Mouse (Mus musculus): Measurements from ENCODE around the gene Dscam. TPM values are rescaled to one million over a fixed set of nuclear protein-coding genes. Genes with fewer than 3 reads are reported as not detected.

Dscam gene
- polyA plus RNA-seq, 1 experiment from 2014 or later, result 11.1 TPM

- no peaks in the 10 kb centered on the region for H3K36me3 ChIP-seq
- no peak overlapping the region for H3K4me2 ChIP-seq (replicated peaks)
- H3K27me3 ChIP-seq, result no peaks in the 10 kb centered on the region
- ATAC-seq, result peak; percentile 91
- no peaks in the 10 kb centered on the region for H3K9me3 ChIP-seq
- H3K9ac ChIP-seq (replicated peaks), result no peak overlapping the region
- peaks cover 14% of the 10 kb centered on the region for H3K4me1 ChIP-seq (replicated peaks)
- H3K27ac ChIP-seq, result peak overlapping the region; percentile 2; the same call in 1 of the 2 replicates
- 12% methylated on average over 5 of the region's 5 CpGs for WGBS
- no peak overlapping the region for H3K4me3 ChIP-seq (replicated peaks)
Measured at GRCm38 (mm10) chr16:96779021-96779420, 391.5 kb downstream of the Dscam start.

GRCm38 (mm10) chr16:96774245-96774644 is 396.3 kb downstream of the Dscam start:
- H3K27me3 ChIP-seq, result no peaks in the 10 kb centered on the region
- H3K27ac ChIP-seq, result no peak overlapping the region
- no peaks in the 10 kb centered on the region for H3K9me3 ChIP-seq
- no peak for ATAC-seq
- H3K4me3 ChIP-seq (replicated peaks), result no peak overlapping the region
- peaks cover 6% of the 10 kb centered on the region; the same call in 1 of the 2 replicates for H3K36me3 ChIP-seq
- H3K9ac ChIP-seq (replicated peaks), result no peak overlapping the region
- 98% methylated on average over 1 of the region's 1 CpGs for WGBS
- H3K4me1 ChIP-seq (replicated peaks), result peaks cover 5% of the 10 kb centered on the region
- no peak overlapping the region for H3K4me2 ChIP-seq (replicated peaks)

- no peak for ATAC-seq
- 53% methylated on average over 3 of the region's 3 CpGs for WGBS
- H3K27me3 ChIP-seq, result no peaks in the 10 kb centered on the region
Measured at GRCm38 (mm10) chr16:96767985-96768384, 402.6 kb downstream of the Dscam start.

GRCm38 (mm10) chr16:96767508-96767907 is 403.0 kb downstream of the Dscam start:
- ATAC-seq, result no peak
- 20% methylated on average over 4 of the region's 4 CpGs for WGBS
- H3K9ac ChIP-seq (replicated peaks), result no peak overlapping the region
- no peaks in the 10 kb centered on the region for H3K27me3 ChIP-seq
- H3K4me2 ChIP-seq (replicated peaks), result no peak overlapping the region
- H3K4me1 ChIP-seq (replicated peaks), result peaks cover 13% of the 10 kb centered on the region
- H3K4me3 ChIP-seq (replicated peaks), result no peak overlapping the region
- H3K36me3 ChIP-seq, result peaks cover 6% of the 10 kb centered on the region; the same call in 1 of the 2 replicates
- no peaks in the 10 kb centered on the region for H3K9me3 ChIP-seq
- H3K27ac ChIP-seq, result peak overlapping the region; percentile 82

More at GRCm38 (mm10) chr16:96767985-96768384, 402.6 kb downstream of the Dscam start:
- Histone ChIP-seq H3K4me1 (replicated peaks) (peaks cover 13% of the 10 kb centered on the region), H3K4me2 (replicated peaks) (no peak overlapping the region), H3K9ac (replicated peaks) (peak overlapping the region; percentile 29; the same call in 1 of the 2 replicates), H3K9me3 (no peaks in the 10 kb centered on the region), H3K36me3 (peaks cover 6% of the 10 kb centered on the region; the same call in 1 of the 2 replicates), H3K27ac (peak overlapping the region; percentile 82), H3K4me3 (replicated peaks) (no peak overlapping the region)

GRCm38 (mm10) chr16:96761225-96761624 is 409.3 kb downstream of the Dscam start:
- H3K4me3 ChIP-seq (replicated peaks), result no peak overlapping the region
- no peak overlapping the region for H3K9ac ChIP-seq (replicated peaks)
- no peaks in the 10 kb centered on the region for H3K27me3 ChIP-seq
- H3K4me1 ChIP-seq (replicated peaks), result peaks cover 53% of the 10 kb centered on the region
- H3K36me3 ChIP-seq, result no peaks in the 10 kb centered on the region
- peak; percentile 53 for ATAC-seq
- 21% methylated on average over 12 of the region's 12 CpGs for WGBS
- H3K9me3 ChIP-seq, result no peaks in the 10 kb centered on the region
- H3K4me2 ChIP-seq (replicated peaks), result no peak overlapping the region
- peak overlapping the region; percentile 81 for H3K27ac ChIP-seq

GRCm38 (mm10) chr16:96759081-96759603 is 411.4 kb downstream of the Dscam start:
- Histone ChIP-seq H3K27ac (peak overlapping the region; percentile 67; the same call in 1 of the 2 replicates), H3K4me1 (replicated peaks) (peaks cover 73% of the 10 kb centered on the region)

GRCm38 (mm10) chr16:96758381-96758780 is 412.2 kb downstream of the Dscam start:
- no peak overlapping the region for H3K4me2 ChIP-seq (replicated peaks)
- no peaks in the 10 kb centered on the region for H3K36me3 ChIP-seq
- H3K4me3 ChIP-seq (replicated peaks), result no peak overlapping the region
- H3K9me3 ChIP-seq, result no peaks in the 10 kb centered on the region
- ATAC-seq, result no peak
- H3K9ac ChIP-seq (replicated peaks), result 0 out of 2 replicates have a peak overlapping the region, but pooled peaks have one; percentile 41
- peak overlapping the region; percentile 67 for H3K27ac ChIP-seq
- WGBS, result 61% methylated on average over 3 of the region's 3 CpGs
- peaks cover 81% of the 10 kb centered on the region for H3K4me1 ChIP-seq (replicated peaks)
- H3K27me3 ChIP-seq, result no peaks in the 10 kb centered on the region

More at GRCm38 (mm10) chr16:96759081-96759603, 411.4 kb downstream of the Dscam start:
- Histone ChIP-seq H3K36me3 (no peaks in the 10 kb centered on the region), H3K4me3 (replicated peaks) (no peak overlapping the region), H3K27me3 (no peaks in the 10 kb centered on the region), H3K9me3 (no peaks in the 10 kb centered on the region), H3K9ac (replicated peaks) (0 out of 2 replicates have a peak overlapping the region, but pooled peaks have one; percentile 41), H3K4me2 (replicated peaks) (no peak overlapping the region)
- WGBS, result 58% methylated on average over 5 of the region's 5 CpGs
- ATAC-seq, result no peak

- Histone ChIP-seq H3K4me1 (replicated peaks) (peaks cover 84% of the 10 kb centered on the region), H3K4me3 (replicated peaks) (no peak overlapping the region), H3K4me2 (replicated peaks) (peak overlapping the region; percentile 30), H3K9me3 (no peaks in the 10 kb centered on the region), H3K36me3 (no peaks in the 10 kb centered on the region), H3K9ac (replicated peaks) (peak overlapping the region; percentile 30; the same call in 1 of the 2 replicates), H3K27me3 (no peaks in the 10 kb centered on the region), H3K27ac (peak overlapping the region; percentile 84)
- WGBS, result 3% methylated on average over 9 of the region's 9 CpGs
- peak; percentile 10 for ATAC-seq
Measured at GRCm38 (mm10) chr16:96757588-96758313, 412.8 kb downstream of the Dscam start.

GRCm38 (mm10) chr16:96756994-96757393 is 413.6 kb downstream of the Dscam start:
- H3K27me3 ChIP-seq, result no peaks in the 10 kb centered on the region
- peak overlapping the region; percentile 84 for H3K27ac ChIP-seq
- no peak overlapping the region for H3K4me3 ChIP-seq (replicated peaks)
- WGBS, result 4% methylated on average over 7 of the region's 7 CpGs
- H3K4me1 ChIP-seq (replicated peaks), result peaks cover 81% of the 10 kb centered on the region
- H3K4me2 ChIP-seq (replicated peaks), result peak overlapping the region; percentile 30; the same call in 1 of the 2 replicates
- no peaks in the 10 kb centered on the region for H3K9me3 ChIP-seq
- peak; percentile 44 for ATAC-seq
- peak overlapping the region; percentile 30; the same call in 1 of the 2 replicates for H3K9ac ChIP-seq (replicated peaks)
- H3K36me3 ChIP-seq, result no peaks in the 10 kb centered on the region

GRCm38 (mm10) chr16:96754971-96755504 is 415.5 kb downstream of the Dscam start:
- no peaks in the 10 kb centered on the region for H3K9me3 ChIP-seq
- ATAC-seq, result no peak
- peaks cover 62% of the 10 kb centered on the region for H3K4me1 ChIP-seq (replicated peaks)
- H3K36me3 ChIP-seq, result no peaks in the 10 kb centered on the region
- no peak overlapping the region for H3K9ac ChIP-seq (replicated peaks)
- WGBS, result 59% methylated on average over 6 of the region's 6 CpGs
- H3K27ac ChIP-seq, result peak overlapping the region; percentile 54
- H3K27me3 ChIP-seq, result no peaks in the 10 kb centered on the region
- H3K4me3 ChIP-seq (replicated peaks), result no peak overlapping the region
- H3K4me2 ChIP-seq (replicated peaks), result no peak overlapping the region

- no peaks in the 10 kb centered on the region for H3K9me3 ChIP-seq
- H3K9ac ChIP-seq (replicated peaks), result no peak overlapping the region
- ATAC-seq, result peak; percentile 60
- H3K36me3 ChIP-seq, result no peaks in the 10 kb centered on the region
- H3K4me3 ChIP-seq (replicated peaks), result no peak overlapping the region
- no peaks in the 10 kb centered on the region for H3K27me3 ChIP-seq
- no peak overlapping the region for H3K4me2 ChIP-seq (replicated peaks)
- H3K4me1 ChIP-seq (replicated peaks), result peaks cover 62% of the 10 kb centered on the region
- 26% methylated on average over 6 of the region's 6 CpGs for WGBS
- H3K27ac ChIP-seq, result peak overlapping the region; percentile 51
Measured at GRCm38 (mm10) chr16:96754381-96754780, 416.2 kb downstream of the Dscam start.

- WGBS, result 22% methylated on average over 4 of the region's 4 CpGs
- H3K4me3 ChIP-seq (replicated peaks), result no peak overlapping the region
- ATAC-seq, result no peak
- H3K27me3 ChIP-seq, result no peaks in the 10 kb centered on the region
- H3K9ac ChIP-seq (replicated peaks), result no peak overlapping the region
- no peak overlapping the region for H3K4me2 ChIP-seq (replicated peaks)
- peak overlapping the region; percentile 51; the same call in 1 of the 2 replicates for H3K27ac ChIP-seq
- H3K4me1 ChIP-seq (replicated peaks), result peaks cover 56% of the 10 kb centered on the region
- no peaks in the 10 kb centered on the region for H3K9me3 ChIP-seq
- no peaks in the 10 kb centered on the region for H3K36me3 ChIP-seq
Measured at GRCm38 (mm10) chr16:96753781-96754173, 416.8 kb downstream of the Dscam start.
